Comparison of ENCODE assay signal across 8 mouse cellular contexts in the genomic region with DNA sequence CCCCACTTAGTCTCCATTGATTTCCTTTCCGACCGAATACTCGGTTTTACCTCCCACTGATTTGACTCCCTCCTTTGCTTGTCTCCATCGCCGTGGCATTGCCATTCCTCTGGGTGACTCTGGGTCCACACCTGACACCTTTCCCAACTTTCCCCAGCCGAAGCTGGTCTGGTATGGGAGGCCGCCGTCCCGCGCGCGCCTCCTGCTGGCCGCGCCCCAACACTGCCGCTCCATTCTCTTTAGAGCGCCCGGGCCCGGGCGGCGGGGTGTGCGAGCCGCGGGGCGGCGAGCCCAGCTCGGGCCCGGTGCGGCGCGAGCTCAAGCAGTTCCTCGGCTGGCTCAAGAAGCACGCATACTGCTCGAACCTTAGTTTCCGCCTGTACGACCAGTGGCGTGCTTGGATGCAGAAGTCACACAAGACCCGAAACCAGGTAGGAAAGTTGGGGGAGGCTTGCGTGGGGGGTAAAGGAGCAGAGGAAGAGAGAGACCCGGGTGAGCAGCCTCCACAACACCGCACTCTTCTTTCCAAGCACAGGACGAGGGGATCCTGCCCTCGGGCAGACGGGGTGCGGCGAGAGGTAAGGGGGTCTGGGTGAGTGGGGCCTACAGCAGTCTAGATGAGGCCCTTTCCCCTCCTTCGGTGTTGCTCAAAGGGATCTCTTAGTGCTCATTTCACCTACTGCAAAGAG. TPM values are rescaled to one million over a fixed set of nuclear protein-coding genes. Genes with fewer than 3 reads are reported as not detected.
A peak's percentile ranks its signal among the peaks of the same experiment; 100 is the strongest.
DNase-seq lines count a peak whose midpoint lies in the region; ATAC-seq and TF ChIP-seq lines count a peak whose summit lies in the region.

No protein-coding gene starts in this region.

- H3K4me1 ChIP-seq in forebrain, embryonic 15.5 days: peaks cover 51% of the 10 kb centered on the region
- H3K4me1 ChIP-seq in hindbrain, embryonic 12.5 days: peaks cover 33% of the 10 kb centered on the region
- peaks cover 69% of the 10 kb centered on the region for H3K4me1 ChIP-seq in limb, embryonic 15.5 days

- TF ChIP-seq POLR2A in myocyte (IDR thresholded peaks at IDR 0.05; ENCODE audit: insufficient read length, low read depth): peak; percentile 16

- 0 out of 2 replicates have a peak overlapping the region, but pooled peaks have one; percentile 4 for H3K4me3 ChIP-seq in forebrain, embryonic 15.5 days
- no peak overlapping the region for H3K4me3 ChIP-seq in hindbrain, embryonic 12.5 days
- peak overlapping the region; percentile 9; the same call in 1 of the 2 replicates for H3K4me3 ChIP-seq in limb, embryonic 15.5 days
- H3K4me3 ChIP-seq in myocyte: no peak overlapping the region

- H3ac ChIP-seq in myocyte (ENCODE audit: control insufficient read depth, insufficient read length): no peak overlapping the region

- intact Hi-C loops in left cerebral cortex, postnatal 25 days (cut with DNase I): loop anchor here (1.0 to 2.0 kb wide), 2 partner anchors 86 to 120 kb away; no protein-coding TSS in a partner anchor

- H3K4me2 ChIP-seq in forebrain, embryonic 15.5 days (replicated peaks): no peak overlapping the region
- peak overlapping the region; percentile 24; the same call in 1 of the 2 replicates for H3K4me2 ChIP-seq in hindbrain, embryonic 12.5 days (replicated peaks)
- peak overlapping the region; percentile 31 for H3K4me2 ChIP-seq in limb, embryonic 15.5 days
- peak overlapping the region; percentile 95 for H3K4me2 ChIP-seq in myocyte (ENCODE audit: low read depth)

- peaks cover 49% of the 10 kb centered on the region for H3K27me3 ChIP-seq in forebrain, embryonic 15.5 days
- H3K27me3 ChIP-seq in hindbrain, embryonic 12.5 days: peaks cover 61% of the 10 kb centered on the region
- H3K27me3 ChIP-seq in limb, embryonic 15.5 days: peaks cover 40% of the 10 kb centered on the region
- H3K27me3 ChIP-seq in myocyte (ENCODE audit: control insufficient read depth, insufficient read depth, insufficient read length): no peaks in the 10 kb centered on the region

- 12% methylated on average over 46 of the region's 46 CpGs for WGBS in forebrain, embryonic 15.5 days
- 12% methylated on average over 46 of the region's 46 CpGs for WGBS in hindbrain, embryonic 12.5 days
- 12% methylated on average over 46 of the region's 46 CpGs for WGBS in limb, embryonic 15.5 days

- H3K9me3 ChIP-seq in forebrain, embryonic 15.5 days: no peaks in the 10 kb centered on the region
- H3K9me3 ChIP-seq in hindbrain, embryonic 12.5 days (replicated peaks): no peaks in the 10 kb centered on the region
- H3K9me3 ChIP-seq in limb, embryonic 15.5 days: no peaks in the 10 kb centered on the region

- H3K9ac ChIP-seq in forebrain, embryonic 15.5 days (replicated peaks): no peak overlapping the region
- no peak overlapping the region for H3K9ac ChIP-seq in hindbrain, embryonic 12.5 days
- H3K9ac ChIP-seq in limb, embryonic 15.5 days: no peak overlapping the region

- H3K79me2 ChIP-seq in myocyte (ENCODE audit: control insufficient read depth, insufficient read depth): peaks cover 7% of the 10 kb centered on the region

- no peak overlapping the region for H3K27ac ChIP-seq in forebrain, embryonic 15.5 days (replicated peaks)
- H3K27ac ChIP-seq in hindbrain, embryonic 12.5 days: no peak overlapping the region
- peak overlapping the region; percentile 51 for H3K27ac ChIP-seq in limb, embryonic 15.5 days

- H3K36me3 ChIP-seq in forebrain, embryonic 15.5 days: peaks cover 13% of the 10 kb centered on the region
- H3K36me3 ChIP-seq in hindbrain, embryonic 12.5 days: peaks cover 12% of the 10 kb centered on the region
- peaks cover 13% of the 10 kb centered on the region for H3K36me3 ChIP-seq in limb, embryonic 15.5 days
- H3K36me3 ChIP-seq in myocyte (ENCODE audit: control insufficient read depth, insufficient read depth): peaks cover 8% of the 10 kb centered on the region

- peak; percentile 55 to 63 for DNase-seq in left cerebral cortex, postnatal 25 days (ENCODE audit: low spot score in 2 of 2)
- no peak for DNase-seq in left cerebral cortex, adult 9 months (ENCODE audit: low spot score in 2 of 2)
- DNase-seq in cerebellum, adult 11-12 months: peak; percentile 77
- DNase-seq in testis, postnatal 14 days (ENCODE audit: low spot score): peak; percentile 73

- ATAC-seq in forebrain, embryonic 15.5 days (replicated peaks): no peak
- ATAC-seq in hindbrain, embryonic 12.5 days (ENCODE audit: low FRiP score): no peak
- ATAC-seq in limb, embryonic 15.5 days (ENCODE audit: insufficient number of reproducible peaks, low FRiP score, low TSS enrichment, low read depth): no peak

TF ChIP-seq in myocyte, 11 proteins besides CTCF, POLR2A, EP300 and RAD21:
- no peak for TF ChIP-seq USF1 (IDR thresholded peaks at IDR 0.05; ENCODE audit: low read depth)
- no peak for TF ChIP-seq MYOD1 (IDR thresholded peaks at IDR 0.05; ENCODE audit: control insufficient read depth in 1 of 3, insufficient read length in 2 of 3, low read depth in 2 of 3)
- TF ChIP-seq TCF12 (IDR thresholded peaks at IDR 0.05; ENCODE audit: insufficient read depth, poor library complexity, severe bottlenecking): no peak
- TF ChIP-seq POLR2AphosphoS2 (IDR thresholded peaks at IDR 0.05; ENCODE audit: insufficient read length, low read depth): no peak

RNA-seq across cellular contexts. Expression of a gene that starts 3.3 kb away (rescaled TPM):
- total RNA-seq in left cerebral cortex, postnatal 25 days (2021): 100 to 1,000 TPM; 104 TPM
- 164 and 176 TPM in 2 replicates for polyA plus RNA-seq in forebrain, embryonic 15.5 days (2015; fragmentation: Nextera tagmentation; extraction: Ambion mirVana)
- 118 TPM in 2 replicates for polyA plus RNA-seq in hindbrain, embryonic 12.5 days (2016; fragmentation: Nextera tagmentation; extraction: Ambion mirVana)
- 136 and 149 TPM in 2 replicates for polyA plus RNA-seq in limb, embryonic 15.5 days (2015; fragmentation: Nextera tagmentation; extraction: Ambion mirVana)
- polyA plus RNA-seq in myocyte (2012; fragmentation: generic; extraction: Trizol): 259 TPM

RNA-seq across cellular contexts. Expression of a gene that starts 7.4 kb away (rescaled TPM):
- total RNA-seq in left cerebral cortex, postnatal 25 days (2021): 100 to 1,000 TPM; 886 to 927 TPM
- polyA plus RNA-seq in forebrain, embryonic 15.5 days (2015; fragmentation: Nextera tagmentation; extraction: Ambion mirVana): 724 and 839 TPM in 2 replicates
- 633 and 755 TPM in 2 replicates for polyA plus RNA-seq in hindbrain, embryonic 12.5 days (2016; fragmentation: Nextera tagmentation; extraction: Ambion mirVana)
- 859 and 940 TPM in 2 replicates for polyA plus RNA-seq in limb, embryonic 15.5 days (2015; fragmentation: Nextera tagmentation; extraction: Ambion mirVana)
- 2,253 TPM for polyA plus RNA-seq in myocyte (2012; fragmentation: generic; extraction: Trizol)

RNA-seq across cellular contexts. Expression of a gene that starts 10.2 kb away (rescaled TPM):
- 1 to 10 TPM; 2.3 to 3.5 TPM for total RNA-seq in left cerebral cortex, postnatal 25 days (2021)
- 4.3 and 5.3 TPM in 2 replicates for polyA plus RNA-seq in forebrain, embryonic 15.5 days (2015; fragmentation: Nextera tagmentation; extraction: Ambion mirVana)
- 3.3 and 4.2 TPM in 2 replicates for polyA plus RNA-seq in hindbrain, embryonic 12.5 days (2016; fragmentation: Nextera tagmentation; extraction: Ambion mirVana)
- polyA plus RNA-seq in limb, embryonic 15.5 days (2015; fragmentation: Nextera tagmentation; extraction: Ambion mirVana): 91.2 and 97.7 TPM in 2 replicates
- 99.1 TPM for polyA plus RNA-seq in myocyte (2012; fragmentation: generic; extraction: Trizol)

RNA-seq across cellular contexts. Expression of a gene that starts 16.0 kb away (rescaled TPM):
- total RNA-seq in left cerebral cortex, postnatal 25 days (2021): 100 to 1,000 TPM; 264 to 286 TPM
- polyA plus RNA-seq in forebrain, embryonic 15.5 days (2015; fragmentation: Nextera tagmentation; extraction: Ambion mirVana): 70.2 and 75.0 TPM in 2 replicates
- 27.0 and 29.2 TPM in 2 replicates for polyA plus RNA-seq in hindbrain, embryonic 12.5 days (2016; fragmentation: Nextera tagmentation; extraction: Ambion mirVana)
- 6.9 and 9.6 TPM in 2 replicates for polyA plus RNA-seq in limb, embryonic 15.5 days (2015; fragmentation: Nextera tagmentation; extraction: Ambion mirVana)
- 0.04 TPM for polyA plus RNA-seq in myocyte (2012; fragmentation: generic; extraction: Trizol)

RNA-seq across cellular contexts. Expression of a gene that starts 24.3 kb away (rescaled TPM):
- 100 to 1,000 TPM; 403 TPM for total RNA-seq in left cerebral cortex, postnatal 25 days (2021)
- 433 and 440 TPM in 2 replicates for polyA plus RNA-seq in forebrain, embryonic 15.5 days (2015; fragmentation: Nextera tagmentation; extraction: Ambion mirVana)
- polyA plus RNA-seq in hindbrain, embryonic 12.5 days (2016; fragmentation: Nextera tagmentation; extraction: Ambion mirVana): 313 and 334 TPM in 2 replicates
- polyA plus RNA-seq in limb, embryonic 15.5 days (2015; fragmentation: Nextera tagmentation; extraction: Ambion mirVana): 274 and 278 TPM in 2 replicates
- 329 TPM for polyA plus RNA-seq in myocyte (2012; fragmentation: generic; extraction: Trizol)

Comparison
In these comparisons a context has a peak if more than half of its experiments do, and no peak if none do; other contexts are left out.
1. DNase-seq: peak in left cerebral cortex, postnatal 25 days (2 of 2), cerebellum, adult 11-12 months (single experiment) and testis, postnatal 14 days (single experiment); none in left cerebral cortex, adult 9 months (0 of 2).
2. H3K4me3 ChIP-seq: peak in forebrain, embryonic 15.5 days (single experiment) and limb, embryonic 15.5 days (single experiment); none in hindbrain, embryonic 12.5 days (single experiment) and myocyte (single experiment).
3. RNA of a gene that starts 10.2 kb away (polyA plus RNA-seq): 99.1 TPM in myocyte (single experiment) and 91.2 to 97.7 TPM in limb, embryonic 15.5 days; 4.3 to 5.3 TPM in forebrain, embryonic 15.5 days and 3.3 to 4.2 TPM in hindbrain, embryonic 12.5 days; every median in the first group is over 10 times any median in the second.